Mouse (Mus musculus) MEL (cell line): ENCODE measurements at regions not wholly inside any gene's neighbourhood (a gene's known extent, or its start where the extent isn't known, plus 50 kb on each side); places are given as distances from the start of the nearest gene placed in this dataset.

ENCODE experiments used
- DNase-seq: peaks from one replicate; pipeline ENCODE4 v3.0.0; 2011; ENCODE audit warnings: low read depth, low spot score
- H3K27ac ChIP-seq: 2 replicates; pipeline ENCODE4 v1.5.1; 2012; ENCODE audit warnings: low read depth, mild to moderate bottlenecking, control low read depth, low read length, moderate library complexity; ENCODE audit not compliant: control insufficient read depth
- H3K27me3 ChIP-seq, 2 experiments: fragments of 150-350 bp in 1 of 2; sonication (generic) in 1 of 2; 2 replicates each; pipeline ENCODE4 v1.6.1; 2012; ENCODE audit warnings: low read length in 2 of 2, mild to moderate bottlenecking in 2 of 2, improper control_type of control experiment in 1 of 2, moderate library complexity in 1 of 2; ENCODE audit not compliant: insufficient read depth in 2 of 2, control insufficient read depth in 1 of 2
- H3K36me3 ChIP-seq, 2 experiments: 2 replicates each; pipeline ENCODE4 v1.6.1; 2012 to 2014; ENCODE audit warnings: low read length in 2 of 2, improper control_type of control experiment in 1 of 2, inconsistent platforms in 1 of 2, mild to moderate bottlenecking in 1 of 2; ENCODE audit not compliant: insufficient read depth in 2 of 2, control insufficient read depth in 1 of 2
- H3K4me1 ChIP-seq, 2 experiments: fragments of 150-350 bp in 1 of 2; sonication (generic) in 1 of 2; 2 replicates each; pipeline ENCODE4 v1.6.1; 2012; ENCODE audit warnings: low read length in 2 of 2, improper control_type of control experiment in 1 of 2, mild to moderate bottlenecking in 1 of 2; ENCODE audit not compliant: insufficient read depth in 2 of 2, control insufficient read depth in 1 of 2
- H3K4me3 ChIP-seq, 2 experiments: fragments of 150-350 bp in 1 of 2; sonication (generic) in 1 of 2; 2 replicates each; pipeline ENCODE4 v1.5.1; 2012; ENCODE audit warnings: low read depth in 2 of 2, low read length in 2 of 2, mild to moderate bottlenecking in 2 of 2, moderate library complexity in 2 of 2, control low read depth in 1 of 2, improper control_type of control experiment in 1 of 2; ENCODE audit not compliant: control insufficient read depth in 1 of 2, insufficient read depth in 1 of 2
- H3K79me2 ChIP-seq: 2 replicates; pipeline ENCODE4 v1.6.1; 2012; ENCODE audit warnings: mild to moderate bottlenecking, low read length, moderate library complexity; ENCODE audit not compliant: control insufficient read depth, poor library complexity, insufficient read depth
- H3K9ac ChIP-seq: 2 replicates; pipeline ENCODE4 v1.6.1; 2012; ENCODE audit warnings: low read depth, mild to moderate bottlenecking, control low read depth, low read length, moderate library complexity; ENCODE audit not compliant: control insufficient read depth, poor library complexity, severe bottlenecking
- H3K9me3 ChIP-seq: fragments of 150-350 bp; sonication (generic); replicated peaks from 2 replicates; pipeline ENCODE4 v1.6.1; 2012; ENCODE audit warnings: mild to moderate bottlenecking, low read length, improper control_type of control experiment, moderate library complexity; ENCODE audit not compliant: insufficient read depth
- BHLHE40 ChIP-seq: IDR thresholded peaks from 2 replicates; pipeline ENCODE4 v1.6.1; 2012; ENCODE audit warnings: low read depth, mild to moderate bottlenecking, inconsistent platforms, low read length, improper control_type of control experiment, borderline replicate concordance
- E2F4 ChIP-seq: IDR thresholded peaks from 2 replicates; pipeline ENCODE4 v1.6.1; 2011; ENCODE audit warnings: low read depth, low read length, improper control_type of control experiment, borderline replicate concordance
- EP300 ChIP-seq, 2 experiments: IDR thresholded peaks; 2 replicates each; pipeline ENCODE4 v1.6.1; 2011; ENCODE audit warnings: improper control_type of control experiment in 2 of 2, low read length in 2 of 2, low read depth in 1 of 2, mild to moderate bottlenecking in 1 of 2
- ETS1 ChIP-seq: IDR thresholded peaks from 2 replicates; pipeline ENCODE4 v1.6.1; 2012; ENCODE audit warnings: low read depth, mild to moderate bottlenecking, inconsistent platforms, low read length, improper control_type of control experiment, moderate library complexity
- HCFC1 ChIP-seq: IDR thresholded peaks from 2 replicates; pipeline ENCODE4 v1.6.1; 2012; ENCODE audit warnings: low read depth, mild to moderate bottlenecking, inconsistent platforms, low read length, improper control_type of control experiment, moderate library complexity
- JUND ChIP-seq: IDR thresholded peaks from 2 replicates; pipeline ENCODE4 v1.6.1; 2011; ENCODE audit warnings: low read depth, mild to moderate bottlenecking, improper control_type of control experiment, low read length
- KAT2A ChIP-seq: conservative IDR thresholded peaks from 2 replicates; pipeline ENCODE4 v1.6.1; 2012; ENCODE audit warnings: low read depth, low read length, improper control_type of control experiment, inconsistent platforms
- MAFK ChIP-seq: IDR thresholded peaks from 2 replicates; pipeline ENCODE4 v1.6.1; 2011; ENCODE audit warnings: low read depth, mild to moderate bottlenecking, low read length, improper control_type of control experiment, borderline replicate concordance
- MAX ChIP-seq: IDR thresholded peaks from 2 replicates; pipeline ENCODE4 v1.6.1; 2011; ENCODE audit warnings: low read length, improper control_type of control experiment
- MXI1 ChIP-seq: IDR thresholded peaks from 2 replicates; pipeline ENCODE4 v1.6.1; 2011; ENCODE audit warnings: mild to moderate bottlenecking, low read depth, low read length, improper control_type of control experiment
- MYC ChIP-seq: IDR thresholded peaks from 2 replicates; pipeline ENCODE4 v1.6.1; 2011; ENCODE audit warnings: low read depth, mild to moderate bottlenecking, low read length, improper control_type of control experiment, moderate library complexity
- NELFE ChIP-seq: IDR thresholded peaks from 2 replicates; pipeline ENCODE4 v1.6.1; 2011; ENCODE audit warnings: low read depth, low read length, improper control_type of control experiment
- NRF1 ChIP-seq: IDR thresholded peaks from 2 replicates; pipeline ENCODE4 v1.6.1; 2014; ENCODE audit warnings: low read depth, mild to moderate bottlenecking, inconsistent platforms, low read length, improper control_type of control experiment, moderate library complexity; ENCODE audit not compliant: poor library complexity, insufficient read depth, severe bottlenecking
- POLR2A ChIP-seq, 2 experiments: IDR thresholded peaks; 2 replicates each; pipeline ENCODE4 v1.6.1; 2011 to 2012; ENCODE audit warnings: low read length in 2 of 2, mild to moderate bottlenecking in 2 of 2, control low read depth in 1 of 2, improper control_type of control experiment in 1 of 2, low read depth in 1 of 2, moderate library complexity in 1 of 2; ENCODE audit not compliant: control insufficient read depth in 1 of 2, insufficient read depth in 1 of 2, poor library complexity in 1 of 2
- POLR2AphosphoS2 ChIP-seq: IDR thresholded peaks from 2 replicates; pipeline ENCODE4 v1.6.1; 2011; ENCODE audit warnings: low read length, improper control_type of control experiment
- POLR2AphosphoS5 ChIP-seq: IDR thresholded peaks from 2 replicates; pipeline ENCODE4 v1.6.1; 2012; ENCODE audit warnings: low read depth, borderline replicate concordance, mild to moderate bottlenecking, inconsistent platforms, low read length, moderate library complexity, mixed read lengths
- RAD21 ChIP-seq: IDR thresholded peaks from 2 replicates; pipeline ENCODE4 v1.6.1; 2011; ENCODE audit warnings: mild to moderate bottlenecking, low read depth, low read length, improper control_type of control experiment
- RCOR1 ChIP-seq: IDR thresholded peaks from 2 replicates; pipeline ENCODE4 v1.6.1; 2012; ENCODE audit warnings: low read depth, mild to moderate bottlenecking, inconsistent platforms, low read length, improper control_type of control experiment
- SIN3A ChIP-seq: IDR thresholded peaks from 2 replicates; pipeline ENCODE4 v1.6.1; 2012; ENCODE audit warnings: low read length, improper control_type of control experiment, inconsistent platforms
- SMC3 ChIP-seq: IDR thresholded peaks from 2 replicates; pipeline ENCODE4 v1.6.1; 2011; ENCODE audit warnings: low read depth, low read length, improper control_type of control experiment
- TAL1 ChIP-seq: IDR thresholded peaks from 2 replicates; pipeline ENCODE4 v1.6.1; 2012; ENCODE audit warnings: mild to moderate bottlenecking, inconsistent platforms, low read length, moderate library complexity, mixed read lengths
- UBTF ChIP-seq: IDR thresholded peaks from 2 replicates; pipeline ENCODE4 v1.6.1; 2012; ENCODE audit warnings: low read depth, mild to moderate bottlenecking, inconsistent platforms, low read length, improper control_type of control experiment, moderate library complexity, borderline replicate concordance; ENCODE audit not compliant: insufficient read depth
- USF1 ChIP-seq: IDR thresholded peaks from 2 replicates; pipeline ENCODE4 v1.6.1; 2014; ENCODE audit warnings: low read depth, mild to moderate bottlenecking, inconsistent platforms, low read length, improper control_type of control experiment, moderate library complexity
- ZKSCAN1 ChIP-seq: IDR thresholded peaks from 2 replicates; pipeline ENCODE4 v1.6.1; 2012; ENCODE audit warnings: low read depth, mild to moderate bottlenecking, inconsistent platforms, low read length, improper control_type of control experiment, moderate library complexity
- ZMIZ1 ChIP-seq: IDR thresholded peaks from 2 replicates; pipeline ENCODE4 v1.6.1; 2012; ENCODE audit warnings: low read depth, mild to moderate bottlenecking, inconsistent platforms, low read length, improper control_type of control experiment, moderate library complexity

GRCm38 (mm10) chr9:116374343-116374742 is 199.2 kb upstream of the Tgfbr2 start:
- no peak for DNase-seq
- Histone ChIP-seq H3K36me3 (no peaks in the 10 kb centered on the region), H3K4me1 (no peaks in the 10 kb centered on the region), H3K27ac (no peak overlapping the region), H3K9me3 (no peaks in the 10 kb centered on the region), H3K27me3 (no peaks in the 10 kb centered on the region), H3K9ac (no peak overlapping the region), H3K4me3 (no peak overlapping the region), H3K79me2 (no peaks in the 10 kb centered on the region)
- TF ChIP-seq MAFK (no peak), RAD21 (no peak), MAX (no peak), MYC (no peak), ETS1 (no peak), NELFE (no peak), POLR2AphosphoS2 (no peak), POLR2AphosphoS5 (no peak), BHLHE40 (no peak), KAT2A (no peak), JUND (no peak), POLR2A (IDR thresholded peaks at IDR 0.05; ENCODE audit: control insufficient read depth in 1 of 2, insufficient read depth in 1 of 2, low read depth in 1 of 2, low read length in 2 of 2, poor library complexity in 1 of 2) (no peak), MXI1 (no peak), HCFC1 (no peak), NRF1 (no peak), UBTF (no peak), SIN3A (no peak), TAL1 (no peak)

GRCm38 (mm10) chr9:116373396-116373795 is 198.2 kb upstream of the Tgfbr2 start:
- H3K9me3 ChIP-seq = no peaks in the 10 kb centered on the region
- H3K4me3 ChIP-seq = no peak overlapping the region
- H3K27ac ChIP-seq = no peak overlapping the region
- H3K27me3 ChIP-seq = no peaks in the 10 kb centered on the region
- no peak overlapping the region for H3K9ac ChIP-seq
- no peaks in the 10 kb centered on the region for H3K36me3 ChIP-seq
- H3K4me1 ChIP-seq = no peaks in the 10 kb centered on the region
- no peak for TF ChIP-seq RCOR1
- TF ChIP-seq MXI1 = no peak
- TF ChIP-seq KAT2A = no peak
- TF ChIP-seq EP300 (IDR thresholded peaks at IDR 0.05; ENCODE audit: low read depth in 1 of 2, low read length in 2 of 2) = no peak
- TF ChIP-seq USF1 = no peak
- no peak for TF ChIP-seq MAX
- TF ChIP-seq ZKSCAN1 = no peak
- TF ChIP-seq UBTF = no peak
- no peak for TF ChIP-seq SIN3A
- no peak for TF ChIP-seq E2F4
- TF ChIP-seq ZMIZ1 = no peak
- TF ChIP-seq SMC3 = no peak
- no peak for TF ChIP-seq MYC
- DNase-seq = no peak
- no peaks in the 10 kb centered on the region for H3K79me2 ChIP-seq
